Mouse (Mus musculus) T-cell, adult 2 months (primary cell): ENCODE measurements around the gene Ttc14.

ENCODE experiments used
- DNase-seq: peaks from one replicate; pipeline ENCODE4 v3.0.0; 2022; ENCODE audit warnings: low spot score

Ttc14 gene

GRCm38 (mm10) chr3:33799617-33800512 lies at the start of gene Ttc14:
TSS of gene Ttc14 (plus strand) at chr3:33799832.
- peak; percentile 97 for DNase-seq

GRCm38 (mm10) chr3:33790975-33791374 lies 8.7 kb upstream of the Ttc14 start:
- DNase-seq = no peak

- DNase-seq = no peak
Measured at GRCm38 (mm10) chr3:33800513-33800820, 835 bp downstream of the Ttc14 start.

GRCm38 (mm10) chr3:33807151-33807550 lies 7.5 kb downstream of the Ttc14 start:
- DNase-seq = no peak

- DNase-seq = peak; percentile 18
Measured at GRCm38 (mm10) chr3:33824135-33824946, 24.7 kb downstream of the Ttc14 start.

GRCm38 (mm10) chr3:33832351-33832750 lies 32.7 kb downstream of the Ttc14 start:
- DNase-seq = no peak

- no peak for DNase-seq
Measured at GRCm38 (mm10) chr3:33836576-33836975, 36.9 kb downstream of the Ttc14 start.

- no peak for DNase-seq
Measured at GRCm38 (mm10) chr3:33838877-33839276, 39.2 kb downstream of the Ttc14 start.

GRCm38 (mm10) chr3:33843801-33844632 lies 44.4 kb downstream of the Ttc14 start, which contains the start of gene Ccdc39:
TSS of gene Ccdc39 (minus strand) at chr3:33844310.
- peak; percentile 34 for DNase-seq

GRCm38 (mm10) chr3:33846639-33847038 lies 47.0 kb downstream of the Ttc14 start:
- no peak for DNase-seq

- no peak for DNase-seq
Measured at GRCm38 (mm10) chr3:33850856-33851255, 51.2 kb downstream of the Ttc14 start.

GRCm38 (mm10) chr3:33853062-33853461 lies 53.4 kb downstream of the Ttc14 start:
- DNase-seq = no peak

- no peak for DNase-seq
Measured at GRCm38 (mm10) chr3:33858939-33859338, 59.3 kb downstream of the Ttc14 start.

- DNase-seq = no peak
Measured at GRCm38 (mm10) chr3:33864000-33864540, 64.4 kb downstream of the Ttc14 start.
